Mouse (Mus musculus): ENCODE data around the gene Itga1. TPM values are rescaled to one million over a fixed set of nuclear protein-coding genes. Genes with fewer than 3 reads are reported as not detected.

Gene Itga1
- total RNA-seq, 2 experiments from 2014 or later: 9.8 to 12.3 TPM

DNA sequence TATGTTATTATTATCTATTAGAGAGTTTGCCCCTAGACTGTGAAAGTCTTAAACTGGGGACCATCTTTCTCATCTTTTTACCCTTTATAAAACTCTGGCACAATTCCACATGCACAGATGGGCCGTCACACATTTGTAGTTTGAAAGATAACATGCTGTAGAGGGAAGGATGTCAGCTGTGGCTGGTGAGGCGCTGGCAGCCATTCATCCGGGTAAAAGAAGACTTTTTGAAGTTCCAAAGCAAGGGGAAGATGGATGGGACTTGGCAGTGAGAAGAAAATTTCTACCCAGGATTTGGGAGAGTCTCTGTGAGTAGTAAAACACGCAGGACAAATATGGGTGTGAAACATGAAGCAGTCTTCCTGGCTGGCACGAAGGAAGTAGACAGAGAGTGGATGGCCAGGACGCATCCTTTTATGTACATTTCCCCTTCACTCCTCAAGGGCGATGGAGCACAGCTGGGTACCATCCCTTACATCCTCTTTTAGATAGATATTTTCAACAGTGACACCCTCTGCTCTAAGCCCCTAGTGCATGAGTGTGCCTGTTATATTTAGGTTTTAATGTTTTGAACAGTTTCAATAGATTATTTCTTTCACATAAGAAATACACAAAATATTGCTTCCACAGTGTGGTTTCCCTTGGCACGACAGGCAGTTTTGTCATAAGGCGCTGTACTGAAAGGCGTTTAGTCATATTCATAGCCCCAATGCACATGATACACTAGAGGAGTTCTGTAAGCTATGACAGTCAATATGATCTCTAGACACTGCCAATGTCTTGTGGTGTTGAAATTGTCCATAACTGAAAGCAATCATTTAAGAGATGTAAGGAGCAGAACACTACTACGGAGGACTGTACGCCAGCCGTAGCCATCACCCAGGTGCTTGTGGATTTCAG is 50.9 kb downstream of the Itga1 start:
- no peak for DNase-seq

DNA sequence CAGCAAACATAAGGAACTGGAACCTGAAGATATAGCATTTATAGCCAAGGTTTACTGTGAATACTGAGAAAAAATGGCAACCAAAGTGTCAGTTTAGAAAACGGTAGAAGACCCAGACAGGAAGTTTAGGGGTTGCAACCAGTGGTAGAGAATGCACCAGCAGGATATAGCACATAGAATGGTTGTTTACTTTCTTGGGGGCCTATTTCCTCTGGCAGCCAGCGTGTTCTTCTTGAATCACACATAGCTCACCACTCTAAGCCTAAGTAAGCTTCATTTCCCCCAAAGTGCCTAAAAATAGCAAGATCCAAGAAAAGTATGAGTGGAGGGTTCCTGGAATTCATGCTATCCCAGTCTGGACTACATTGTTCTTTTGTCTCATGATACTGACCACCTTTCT is 59.1 kb downstream of the Itga1 start:
- no peak for DNase-seq

DNA sequence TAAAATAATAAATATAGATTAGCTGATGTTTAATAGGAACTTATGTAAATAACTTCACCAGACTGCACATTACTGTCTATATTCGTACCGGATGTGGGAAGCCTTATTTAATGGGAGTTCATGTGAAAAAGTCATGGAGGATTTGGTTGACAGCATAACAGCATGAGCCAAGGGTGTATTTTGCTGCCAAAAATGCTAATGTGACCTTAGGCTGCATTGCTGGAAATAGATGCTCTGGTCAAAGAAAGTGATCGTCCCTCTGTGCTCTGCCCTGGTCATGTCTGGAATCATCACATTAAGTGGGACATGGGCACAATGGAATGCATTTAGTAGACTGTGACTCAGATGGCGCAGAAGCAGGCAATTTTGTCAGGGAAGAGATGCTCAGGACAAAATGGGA is 64.5 kb downstream of the Itga1 start:
- no peak for DNase-seq

DNA sequence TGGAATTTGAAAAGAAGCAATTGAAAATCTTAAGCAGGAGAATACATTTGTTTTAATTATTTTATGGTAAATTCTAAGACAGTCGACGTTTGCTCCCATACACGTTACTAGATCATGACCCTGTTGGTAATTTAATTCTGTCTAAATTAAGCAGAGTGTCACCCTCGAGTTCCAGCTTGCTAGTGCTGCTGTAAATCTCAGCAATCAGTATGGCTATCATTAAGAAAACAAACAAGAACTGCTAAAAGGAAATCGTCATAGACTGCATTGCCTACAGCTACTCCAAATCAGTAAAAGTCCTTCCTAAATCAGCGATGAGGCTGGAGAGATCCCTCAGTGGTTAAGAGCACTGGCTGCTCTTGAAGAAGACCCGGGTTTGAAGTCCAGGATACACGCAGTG is 66.4 kb downstream of the Itga1 start:
- DNase-seq: no peak

DNA sequence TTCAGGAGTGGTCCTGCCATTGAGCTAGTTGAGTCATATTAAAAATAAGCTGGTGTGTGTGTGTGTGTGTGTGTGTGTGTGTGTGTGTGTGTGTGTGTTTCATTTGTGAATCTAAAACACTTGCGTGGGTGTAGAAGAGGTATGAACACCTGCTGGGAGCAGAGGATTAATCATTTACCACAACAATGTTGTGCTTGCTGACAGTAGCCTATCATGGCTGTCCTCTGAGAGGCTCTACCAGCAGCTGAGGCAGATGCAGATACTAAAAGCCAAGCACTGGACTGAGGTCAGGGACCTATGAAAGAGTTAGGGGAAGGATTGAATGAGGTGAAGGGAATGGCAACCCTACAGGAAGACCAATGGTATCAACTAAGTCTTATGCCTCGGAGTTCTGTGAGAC is 68.6 kb downstream of the Itga1 start:
- no peak for DNase-seq

DNA sequence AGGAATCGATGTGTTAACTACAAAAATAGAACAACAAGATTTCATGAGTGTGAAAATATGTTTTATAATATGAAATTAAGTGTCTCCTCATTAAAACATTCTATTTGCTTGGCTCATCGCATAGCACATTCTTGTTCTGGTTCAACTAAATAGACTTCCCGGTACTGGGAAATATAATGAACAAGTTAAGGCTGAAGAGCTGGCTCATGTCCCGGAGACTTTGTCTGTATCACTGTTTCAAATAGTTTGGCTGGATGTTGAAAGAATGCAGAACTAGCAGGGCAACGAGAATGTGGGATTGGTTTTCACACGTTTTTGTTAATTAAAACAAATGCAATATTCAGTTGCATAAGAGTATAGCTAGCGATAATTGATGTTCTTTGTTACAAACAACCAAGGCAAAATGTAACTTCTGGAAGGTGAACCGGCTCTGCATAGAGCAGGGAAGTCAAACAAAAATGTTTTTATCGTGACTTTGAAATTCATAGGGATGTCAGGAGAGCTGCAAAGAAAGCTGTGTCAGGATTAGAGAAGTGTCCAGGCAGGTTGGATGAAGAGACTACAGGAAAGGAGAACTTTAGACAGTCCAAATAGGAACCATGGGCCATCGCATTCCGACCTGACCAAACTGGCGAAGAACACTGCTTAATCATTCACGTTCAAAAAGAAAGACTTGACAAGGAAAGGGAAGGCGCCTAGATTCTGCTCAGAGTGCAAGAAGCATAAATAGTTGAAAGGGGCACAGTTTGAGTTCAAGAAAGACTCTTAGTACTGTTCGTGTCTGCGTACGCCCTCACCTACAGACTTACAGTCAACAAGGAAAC is 70.4 kb downstream of the Itga1 start:
- no peak for DNase-seq

DNA sequence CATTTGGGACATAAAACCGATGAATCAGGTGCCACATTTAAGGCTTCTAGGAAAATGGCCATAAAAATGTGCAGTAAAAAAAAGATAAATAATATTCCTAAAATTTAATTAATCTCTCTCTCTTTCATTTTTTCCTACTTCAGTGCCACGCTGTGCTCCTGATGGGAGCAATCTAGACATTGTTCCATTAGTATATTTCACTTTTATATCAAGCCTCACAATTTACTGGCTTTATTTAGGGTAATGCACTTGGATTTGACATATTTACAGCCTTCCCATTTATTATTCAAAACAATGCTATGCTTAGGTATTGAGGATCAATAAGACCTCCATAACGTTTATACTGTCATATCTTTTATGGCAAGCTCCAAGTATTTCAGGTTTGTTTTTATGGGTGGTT is 76.4 kb downstream of the Itga1 start:
- DNase-seq: no peak

DNA sequence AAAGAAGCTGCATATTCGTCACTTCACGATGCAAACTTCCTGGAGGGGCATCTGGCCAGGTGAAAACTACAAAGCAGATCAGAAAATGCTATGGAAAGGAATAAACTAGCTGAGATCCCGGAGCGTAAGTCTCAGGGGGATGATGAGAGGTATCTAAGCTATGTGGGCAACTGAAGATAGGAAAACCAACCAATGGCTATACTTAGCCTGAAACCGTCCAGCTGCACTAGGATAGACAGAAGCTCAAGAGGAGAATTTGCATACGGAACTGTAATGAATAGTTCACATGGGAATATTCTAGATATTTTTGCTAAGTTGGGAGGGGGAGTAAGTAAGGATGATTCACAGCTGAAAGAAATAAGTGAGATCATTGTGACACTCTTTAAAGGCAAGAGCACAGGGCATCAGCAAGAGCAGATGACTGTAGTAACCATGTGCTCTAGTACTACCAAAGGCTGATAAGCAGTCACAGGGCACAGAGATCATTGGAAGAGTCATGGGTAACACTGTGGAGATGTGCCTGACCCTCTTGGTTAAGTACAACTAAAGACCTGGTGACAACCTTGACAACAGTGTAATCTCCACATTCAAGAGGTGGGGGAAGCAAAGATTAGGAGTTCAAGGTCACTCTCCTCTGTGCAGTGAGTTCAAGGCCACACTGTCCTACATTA is 79.5 kb downstream of the Itga1 start:
- DNase-seq: no peak

DNA sequence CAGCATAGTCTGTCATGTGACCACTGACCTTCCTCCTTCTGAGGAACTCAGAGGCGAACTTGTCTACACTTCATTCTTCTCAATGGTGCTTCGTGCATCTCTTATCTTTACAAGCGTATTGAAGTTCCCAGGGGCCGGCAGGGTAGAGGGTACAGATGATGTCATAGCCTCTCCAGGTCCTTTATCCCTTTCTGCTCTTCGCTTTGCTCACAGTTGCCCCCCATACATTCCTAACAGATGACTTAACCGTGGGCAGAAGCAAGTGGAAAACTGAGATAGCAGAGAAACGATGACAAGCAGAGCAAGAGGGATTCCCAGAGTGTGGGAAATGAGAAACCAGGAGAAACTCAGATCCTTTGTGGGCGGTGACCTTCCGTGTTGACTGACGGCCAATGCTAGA is 80.4 kb downstream of the Itga1 start:
- DNase-seq: no peak

DNA sequence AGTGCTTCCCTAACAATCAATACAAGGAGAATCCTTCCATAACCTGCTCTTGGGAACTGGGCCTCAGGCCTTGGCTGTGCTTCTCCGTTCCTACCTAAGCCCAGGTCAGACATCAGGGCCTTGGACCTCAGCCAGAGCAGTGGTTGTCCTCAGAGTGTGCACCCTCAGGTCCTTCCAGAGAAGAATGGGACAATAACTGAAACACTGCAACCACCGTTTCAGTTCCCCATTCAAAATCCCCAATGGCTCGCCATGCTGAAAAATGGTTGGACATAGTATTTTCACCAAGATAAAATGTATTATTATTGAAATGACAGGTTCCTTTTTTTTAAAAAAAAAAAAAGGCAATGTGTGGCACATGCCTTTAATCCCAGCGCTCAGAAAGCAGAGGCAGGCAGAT is 81.0 kb downstream of the Itga1 start:
- DNase-seq: no peak

DNA sequence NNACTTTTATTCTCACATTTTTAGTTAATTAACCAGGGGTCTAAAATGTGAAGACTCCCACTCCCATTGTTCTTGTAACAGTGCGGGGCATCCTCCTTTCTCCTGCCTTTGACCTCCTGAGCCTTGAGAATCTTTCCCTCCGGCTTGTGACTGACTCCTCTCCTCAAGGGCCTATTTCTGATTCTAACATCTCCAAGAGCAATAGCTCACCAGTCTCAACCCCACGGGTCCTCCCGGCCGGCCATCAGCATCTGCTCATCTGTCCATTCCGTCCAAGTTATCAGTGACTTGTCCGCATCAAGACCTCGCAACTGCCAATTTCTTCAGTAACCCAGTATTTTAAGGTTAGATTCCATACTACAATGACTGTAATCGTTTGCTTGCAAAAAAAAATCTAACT is 84.2 kb downstream of the Itga1 start:
- DNase-seq: no peak

DNA sequence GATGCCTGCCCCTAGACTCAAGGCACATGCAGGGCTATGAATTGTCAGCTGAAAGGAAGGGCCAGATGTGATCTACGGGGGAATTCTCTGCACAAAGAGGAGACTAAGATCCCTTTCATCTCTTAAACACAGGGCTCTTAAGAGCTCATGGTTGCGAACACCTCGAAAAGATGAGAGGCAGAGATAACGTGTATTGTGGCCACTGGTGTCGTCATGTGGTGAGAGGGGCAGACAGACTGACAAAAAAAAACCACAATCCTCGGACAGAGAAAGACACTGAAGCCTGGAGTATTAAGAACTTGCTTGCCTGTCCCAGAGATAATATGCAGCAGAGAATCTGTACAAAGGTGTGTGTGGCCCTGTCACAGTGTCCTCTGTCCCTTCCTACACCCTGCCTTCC is 90.2 kb downstream of the Itga1 start:
- DNase-seq: no peak

DNA sequence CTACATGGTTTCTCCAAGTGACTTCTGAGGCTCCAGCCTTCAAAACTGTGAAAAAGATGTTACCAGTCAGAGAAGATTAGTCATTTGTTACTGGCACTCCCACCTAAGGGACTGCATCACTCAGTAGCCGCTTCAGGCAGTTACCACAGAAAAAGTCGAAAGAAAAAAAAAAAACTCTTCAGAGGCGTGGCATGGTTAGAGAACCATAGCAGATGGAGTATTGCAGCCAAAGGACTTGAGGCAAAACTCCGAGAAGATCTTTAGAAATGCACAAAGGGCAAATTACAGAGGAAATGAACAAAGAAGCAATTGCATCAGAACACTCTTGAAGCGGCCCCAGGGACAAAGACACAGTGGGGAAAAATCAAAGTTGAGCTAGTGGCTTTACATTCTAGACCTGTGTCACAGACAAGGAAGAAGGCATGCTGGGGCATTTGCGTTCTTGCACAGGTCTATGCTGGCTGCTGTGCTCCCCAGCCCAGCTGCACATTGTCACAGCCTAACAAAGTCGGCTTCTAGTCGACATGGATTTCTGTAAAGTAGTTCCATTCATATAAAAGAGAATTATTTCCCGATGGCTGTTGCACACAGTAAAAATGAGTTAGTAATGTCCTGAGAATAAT is 95.4 kb downstream of the Itga1 start:
- DNase-seq: no peak

DNA sequence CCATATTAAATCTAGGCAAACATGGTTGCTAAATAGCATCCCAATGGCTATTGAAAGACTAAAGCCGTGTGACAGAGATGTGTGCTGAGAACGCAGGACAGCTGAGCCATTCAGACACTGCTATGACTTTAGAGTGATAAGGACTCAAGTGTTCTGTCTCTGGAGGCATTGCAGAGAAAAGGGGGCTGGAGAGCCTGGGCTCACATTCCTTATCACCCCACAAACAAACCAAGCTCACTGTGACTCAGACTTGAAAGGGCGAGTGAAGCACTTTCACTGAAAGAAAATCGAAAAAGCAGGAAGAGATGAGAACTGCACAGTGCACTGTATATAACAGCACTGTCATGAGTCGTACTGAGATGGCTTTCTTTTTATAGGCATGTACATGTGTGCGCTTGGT is 96.4 kb downstream of the Itga1 start:
- DNase-seq: no peak

DNA sequence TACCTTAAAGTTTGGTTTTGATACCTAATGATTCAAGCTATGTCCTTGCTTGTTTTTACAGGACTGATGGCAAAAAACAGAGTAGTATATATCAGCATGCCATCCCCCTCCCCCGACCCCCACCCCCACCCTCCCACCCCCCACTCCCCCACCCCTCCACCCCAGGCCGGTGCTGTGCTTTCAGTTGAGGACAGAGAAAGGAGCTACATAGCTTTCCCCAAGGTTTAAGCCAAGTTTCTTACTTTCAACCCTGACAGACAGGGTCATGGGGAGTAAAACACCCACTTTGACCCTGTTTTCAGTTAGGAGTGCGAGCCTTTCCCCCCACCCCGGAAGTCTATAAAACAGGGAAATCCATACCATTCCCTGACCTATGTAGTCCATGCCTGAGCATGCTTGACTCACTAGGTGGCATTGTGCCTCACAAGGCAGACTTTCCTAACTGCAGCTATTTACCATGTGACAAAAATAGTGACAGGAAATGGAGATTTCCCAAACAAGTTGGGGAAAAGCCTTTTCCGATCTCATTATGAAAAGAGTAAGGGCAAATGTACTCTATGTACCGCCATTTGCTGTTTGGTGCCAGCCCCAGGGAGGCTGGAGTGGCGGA is 98.2 kb downstream of the Itga1 start:
- no peak for DNase-seq

DNA sequence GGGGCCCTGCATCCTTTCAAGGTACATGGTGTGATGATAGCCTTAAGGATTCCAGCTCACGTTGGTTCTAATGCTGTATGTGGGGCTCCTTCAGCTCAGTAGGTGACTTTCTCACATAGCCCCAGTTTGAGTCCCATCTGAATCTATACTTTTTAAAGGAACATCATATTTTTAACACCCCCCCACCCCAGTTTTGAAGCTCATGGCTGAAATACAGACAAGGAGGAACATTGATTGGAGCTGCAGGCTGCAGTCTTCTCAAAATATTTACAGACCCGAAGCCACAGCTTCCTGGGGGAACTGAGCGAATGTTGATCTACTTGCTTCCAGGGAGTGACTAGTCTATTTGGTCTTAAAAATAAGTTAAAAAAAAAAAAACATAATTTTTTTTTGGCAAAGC is 98.9 kb downstream of the Itga1 start:
- no peak for DNase-seq

DNA sequence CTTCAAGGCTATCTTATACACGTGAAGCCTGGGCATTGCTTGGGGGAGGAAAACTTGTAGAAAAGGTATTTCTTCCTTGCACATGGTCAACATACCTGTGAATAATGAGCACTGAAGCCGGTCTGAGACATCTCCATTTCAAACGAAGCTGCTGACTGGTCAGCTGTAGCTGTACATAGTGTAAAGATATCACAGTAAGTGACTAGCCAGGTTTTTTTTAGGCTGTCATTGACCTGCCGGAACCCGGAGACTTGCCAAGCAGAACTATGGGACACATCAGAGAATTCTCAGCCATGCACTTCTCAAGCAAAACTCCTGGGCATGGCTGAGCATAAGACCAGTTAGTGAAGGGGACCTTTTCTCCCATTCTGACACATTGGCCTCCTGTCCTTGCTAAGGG is 99.6 kb downstream of the Itga1 start:
- no peak for DNase-seq

DNA sequence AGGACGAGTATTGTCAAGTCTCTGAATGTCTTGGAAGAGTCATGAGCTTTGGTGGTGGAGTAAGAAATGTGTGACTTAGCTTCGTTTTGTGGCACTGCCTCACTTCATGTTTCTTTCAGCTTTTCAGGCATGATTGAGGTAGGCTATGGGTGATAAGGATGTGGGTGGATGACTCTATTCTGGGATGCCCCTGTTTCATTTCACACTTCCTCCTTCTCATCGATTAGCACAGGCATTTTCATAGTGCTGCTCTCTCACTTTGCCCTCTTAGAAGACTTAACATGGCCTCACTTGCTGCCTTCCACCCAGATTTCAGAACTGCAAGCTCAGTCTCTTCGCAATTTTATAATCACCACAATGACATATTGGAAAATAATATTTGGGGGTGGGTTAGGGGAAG is 102.2 kb downstream of the Itga1 start:
- no peak for DNase-seq

DNA sequence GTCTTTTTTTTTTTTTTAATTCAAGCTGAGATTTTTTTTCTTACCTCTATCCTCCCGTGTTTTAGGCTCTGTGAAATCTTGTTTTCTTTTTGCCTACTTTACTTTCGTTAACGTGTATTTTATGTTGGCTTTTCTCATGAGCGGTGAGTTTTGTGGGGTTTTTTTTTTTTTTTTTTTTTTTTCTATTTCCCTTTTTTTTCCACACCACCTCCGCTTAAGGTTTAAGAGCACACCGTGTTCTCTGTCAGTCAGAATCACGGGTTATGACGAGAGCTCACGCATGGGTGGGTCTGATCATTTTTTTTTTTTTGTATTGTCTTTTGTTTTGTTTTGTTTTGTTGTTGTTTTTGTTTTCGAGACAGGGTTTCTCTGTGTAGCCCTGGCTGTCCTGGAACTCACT is 103.7 kb downstream of the Itga1 start:
- no peak for DNase-seq

DNA sequence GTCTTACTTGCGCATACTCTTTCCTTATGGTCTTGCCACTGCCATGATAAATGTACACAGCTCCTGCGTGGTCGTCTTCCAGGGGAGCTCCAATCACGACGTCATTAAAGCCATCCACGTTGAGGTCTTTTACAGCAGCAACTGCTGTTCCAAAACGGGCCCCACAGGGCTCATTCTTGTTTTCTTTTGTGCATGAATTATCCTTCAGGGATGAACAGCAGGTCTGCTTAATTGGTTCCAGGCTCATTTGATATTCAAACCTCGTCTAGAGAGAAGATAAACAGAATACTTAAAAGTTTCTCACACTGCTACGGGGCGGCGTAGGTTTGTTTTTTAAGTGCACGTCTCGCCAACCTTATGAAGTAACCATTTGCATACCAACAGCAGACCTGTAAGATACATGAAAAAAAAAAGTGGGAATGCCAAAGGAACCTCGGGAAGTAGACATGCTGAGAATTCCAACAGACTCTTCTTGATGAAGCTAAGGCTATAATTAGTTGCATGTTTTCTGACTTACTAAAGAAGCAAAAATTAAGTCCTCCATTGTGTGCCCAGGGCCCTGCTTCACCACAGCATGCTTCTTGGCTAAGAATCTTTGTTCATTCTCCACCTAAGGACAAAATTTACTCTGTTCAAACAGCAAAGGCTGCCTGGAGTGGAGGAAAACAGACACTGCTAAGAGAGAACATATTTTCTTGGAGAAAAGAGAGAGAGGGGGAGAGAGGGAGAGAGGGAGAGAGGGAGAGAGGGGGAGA is 109.3 kb downstream of the Itga1 start:
- DNase-seq: no peak

DNA sequence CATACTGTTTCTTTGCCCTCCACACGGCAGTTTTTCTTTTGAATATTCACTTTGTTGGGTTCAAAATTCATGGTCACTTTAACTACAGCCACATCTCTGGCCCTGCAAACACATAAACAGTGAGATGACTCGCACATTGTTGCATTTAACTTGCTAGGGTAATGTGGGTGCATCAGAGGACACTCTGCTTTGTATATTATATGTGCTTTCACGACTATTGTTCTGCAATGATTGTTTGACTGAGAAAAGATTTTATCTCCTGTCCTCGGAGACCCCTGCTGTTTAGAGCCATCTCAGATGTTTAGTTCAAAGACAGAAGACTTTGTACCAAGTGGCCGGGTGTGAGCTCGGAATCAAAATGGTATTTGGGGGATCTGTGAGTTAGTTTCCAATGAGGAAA is 114.1 kb downstream of the Itga1 start:
- DNase-seq: no peak
